Mouse (Mus musculus): ENCODE results near the gene Pzp. TPM values are rescaled to one million over a fixed set of nuclear protein-coding genes. Genes with fewer than 3 reads are reported as not detected.

Gene Pzp
- total RNA-seq, 2 experiments from 2014 or later: not detected

DNA sequence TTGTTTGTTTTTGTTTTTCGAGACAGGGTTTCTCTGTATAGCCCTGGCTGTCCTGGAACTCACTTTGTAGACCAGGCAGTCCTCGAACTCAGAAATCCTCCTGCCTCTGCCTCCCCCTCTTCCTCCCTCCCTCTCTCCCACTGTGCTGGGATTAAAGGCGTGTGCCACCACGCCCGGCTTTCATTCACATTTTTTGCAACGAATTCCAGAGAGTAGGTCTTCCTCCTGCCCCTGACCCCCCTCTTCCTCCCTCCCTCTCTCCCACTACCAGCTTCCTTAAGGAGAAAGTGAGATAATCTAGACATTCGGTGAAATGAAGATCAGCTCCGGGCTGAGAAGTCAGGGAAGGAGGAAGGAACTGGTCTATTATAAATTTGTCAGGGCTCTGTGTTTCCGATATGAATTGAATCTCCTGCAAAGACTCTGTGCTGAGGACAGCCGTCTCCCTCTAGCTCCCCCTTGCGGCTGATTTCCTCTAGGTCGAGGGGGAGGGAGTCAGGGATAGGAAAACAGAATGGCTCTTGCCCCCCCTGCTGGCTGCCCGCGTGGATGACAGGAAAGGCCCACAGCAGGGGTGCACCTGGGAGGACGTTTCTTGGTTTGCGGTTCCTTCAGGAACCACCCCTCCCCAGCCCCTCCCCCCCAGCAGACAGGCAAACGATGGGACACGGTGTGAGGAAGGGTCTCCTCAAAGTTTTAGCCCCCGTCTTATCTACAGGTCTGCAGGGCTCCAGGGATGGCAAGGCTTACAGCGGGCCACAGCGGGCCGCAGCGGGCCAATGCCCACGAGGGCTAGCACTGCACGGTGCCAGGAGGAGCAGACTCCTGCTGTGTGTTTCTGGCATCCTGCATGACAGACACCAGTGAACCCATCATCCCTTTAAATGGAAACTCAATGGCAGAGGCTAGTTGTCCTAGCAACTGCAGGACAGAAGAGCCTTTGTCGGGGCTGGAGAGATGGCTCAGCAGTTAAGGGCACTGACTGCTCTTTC lies 46.8 kb downstream of the Pzp start:
- DNase-seq (ENCODE audit: low spot score in 2 of 2): peak; percentile 97 to 100

GRCm38 (mm10) chr6:128477495-128477894 lies 49.0 kb downstream of the Pzp start:
- no peak for DNase-seq (ENCODE audit: low spot score in 2 of 2)

DNA sequence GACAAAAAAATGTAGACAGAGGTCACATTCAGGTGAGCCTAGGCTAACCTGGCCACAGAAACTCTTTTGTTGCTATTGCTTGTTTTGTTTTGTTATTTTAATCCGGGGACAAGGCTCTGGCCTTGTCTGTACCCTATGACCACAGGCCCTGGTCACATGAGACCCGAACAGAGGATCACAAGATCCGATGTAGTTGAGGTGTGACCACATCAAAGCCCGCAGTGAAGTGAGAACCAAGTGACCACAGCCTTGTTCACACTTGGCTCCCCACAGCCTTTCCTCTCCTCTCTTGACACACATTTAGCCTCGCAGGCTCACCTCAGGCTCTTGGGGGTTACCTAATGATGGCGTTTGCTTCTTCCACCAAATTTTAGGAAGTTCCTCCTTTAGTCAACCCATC lies 52.4 kb downstream of the Pzp start:
- no peak for DNase-seq (ENCODE audit: low spot score in 2 of 2)

DNA sequence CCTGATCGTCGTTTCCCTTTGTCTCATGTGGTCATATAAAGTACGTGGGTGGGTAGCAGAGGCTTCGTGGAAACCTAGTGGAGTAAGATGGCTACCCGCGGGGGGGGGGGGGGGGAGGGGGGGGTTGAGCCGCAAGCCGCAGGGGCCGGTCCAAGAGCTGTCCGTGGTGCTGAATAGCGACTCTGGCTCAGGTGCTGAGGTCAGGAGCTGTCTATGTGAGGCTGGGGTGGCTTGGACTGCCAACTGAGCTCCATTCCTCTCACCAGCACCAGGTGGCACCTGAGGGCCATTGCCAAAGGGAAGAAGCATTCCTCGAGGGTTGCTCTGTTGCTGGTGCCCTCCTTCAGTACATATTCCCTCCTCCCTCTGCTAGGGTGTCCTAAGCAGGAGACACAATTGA lies 57.1 kb downstream of the Pzp start:
- DNase-seq (ENCODE audit: low spot score in 2 of 2): no peak

- no peak for DNase-seq (ENCODE audit: low spot score in 2 of 2)
Observed at GRCm38 (mm10) chr6:128467298-128467697, 59.2 kb downstream of the Pzp start.

DNA sequence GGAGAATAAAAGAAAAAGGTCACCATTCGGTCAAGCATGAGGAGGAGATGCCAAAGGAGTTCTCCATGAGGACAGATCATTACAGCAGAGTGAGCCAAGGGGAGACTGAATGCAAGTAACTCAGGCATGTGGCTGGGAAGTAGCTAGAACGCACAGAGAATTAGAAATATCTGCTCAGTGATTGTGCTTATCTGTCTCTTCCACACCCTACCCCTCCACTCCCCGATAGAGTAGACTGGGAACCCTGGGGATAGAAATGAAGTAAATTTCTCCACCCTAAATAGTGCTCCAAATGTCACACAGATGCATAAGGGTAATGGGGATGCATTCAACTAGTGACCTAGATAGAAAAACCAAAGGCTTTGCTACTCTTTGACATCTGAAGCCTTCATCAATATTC lies 60.0 kb downstream of the Pzp start:
- no peak for DNase-seq (ENCODE audit: low spot score in 2 of 2)

- no peak for DNase-seq (ENCODE audit: low spot score in 2 of 2)
Observed at GRCm38 (mm10) chr6:128466043-128466442, 60.5 kb downstream of the Pzp start.

DNA sequence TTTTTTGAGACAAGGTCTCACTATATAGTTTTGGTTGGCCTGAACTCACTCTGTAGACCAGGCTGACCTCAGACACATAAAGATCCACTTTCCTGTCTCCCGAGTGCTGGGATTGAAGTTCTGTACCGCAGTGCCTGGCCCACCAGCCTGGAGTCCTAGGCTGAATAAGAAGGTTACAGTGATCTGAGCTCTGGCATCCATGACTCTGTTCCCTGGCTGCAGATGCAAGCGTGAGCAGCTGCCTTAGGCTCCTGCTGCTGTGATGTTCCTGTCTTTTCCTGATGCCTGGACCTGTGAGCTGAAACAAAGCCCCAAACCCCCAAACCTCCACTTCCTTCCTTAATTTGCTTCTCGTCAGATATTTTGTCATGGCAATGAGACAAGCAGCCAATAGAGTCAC lies 61.5 kb downstream of the Pzp start:
- DNase-seq (ENCODE audit: low spot score in 2 of 2): no peak

DNA sequence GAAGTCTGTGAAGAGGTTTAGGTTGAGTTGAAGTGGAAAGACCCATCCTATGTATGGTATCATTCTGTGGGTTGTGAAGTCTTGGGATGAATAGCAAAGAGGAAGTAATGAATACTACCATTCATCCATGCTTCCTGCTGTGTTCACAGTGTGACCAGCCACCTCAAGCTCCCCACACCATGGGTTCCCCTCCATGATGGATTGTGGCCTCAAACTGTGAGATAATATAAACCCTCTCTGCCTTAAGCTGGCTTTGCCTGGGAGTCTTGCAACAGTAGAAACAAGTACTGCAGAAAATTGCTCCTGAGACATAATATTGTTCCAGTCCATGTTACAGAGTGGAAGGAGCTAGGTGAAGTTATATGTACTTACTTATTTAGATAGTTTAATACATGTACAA lies 64.9 kb downstream of the Pzp start:
- DNase-seq (ENCODE audit: low spot score in 2 of 2): no peak

DNA sequence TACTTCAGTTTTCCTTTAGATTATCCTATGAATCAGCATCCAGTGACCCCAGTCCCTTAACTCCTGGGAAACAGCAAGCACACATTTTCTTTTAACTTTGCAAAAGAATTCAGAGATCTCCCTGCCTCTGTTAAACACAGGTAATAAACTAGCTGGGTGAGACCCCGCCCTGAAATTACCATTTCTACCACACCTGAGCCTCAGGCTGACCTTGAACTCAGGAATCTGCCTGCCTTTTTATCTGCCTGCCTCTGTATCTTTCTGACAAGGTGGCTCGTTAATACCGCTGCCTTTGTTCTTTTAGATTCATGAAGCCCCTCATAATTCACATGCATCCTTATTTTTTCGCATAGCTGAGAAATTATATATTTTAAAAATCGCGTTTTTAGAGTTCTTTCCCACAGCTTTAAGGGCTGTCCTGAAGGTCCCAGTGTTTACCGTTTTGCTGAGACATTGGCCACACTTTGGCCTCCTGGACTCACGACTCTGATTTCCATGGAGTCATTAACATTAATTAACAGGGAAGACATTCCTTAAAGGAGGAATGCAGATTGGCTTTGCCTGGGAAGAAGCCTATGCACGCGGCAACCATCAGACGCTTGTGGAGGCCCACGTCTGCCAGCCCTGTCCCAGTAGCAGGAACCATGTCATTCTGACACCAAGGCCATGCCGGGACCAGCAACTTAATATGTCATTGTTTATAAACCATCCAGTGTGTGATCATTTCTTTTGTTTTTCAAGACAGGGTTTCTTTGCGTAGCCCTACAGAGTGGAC lies 65.6 kb downstream of the Pzp start:
- no peak for DNase-seq (ENCODE audit: low spot score in 2 of 2)

GRCm38 (mm10) chr6:128460321-128460720 lies 66.2 kb downstream of the Pzp start:
- DNase-seq (ENCODE audit: low spot score in 2 of 2): no peak

DNA sequence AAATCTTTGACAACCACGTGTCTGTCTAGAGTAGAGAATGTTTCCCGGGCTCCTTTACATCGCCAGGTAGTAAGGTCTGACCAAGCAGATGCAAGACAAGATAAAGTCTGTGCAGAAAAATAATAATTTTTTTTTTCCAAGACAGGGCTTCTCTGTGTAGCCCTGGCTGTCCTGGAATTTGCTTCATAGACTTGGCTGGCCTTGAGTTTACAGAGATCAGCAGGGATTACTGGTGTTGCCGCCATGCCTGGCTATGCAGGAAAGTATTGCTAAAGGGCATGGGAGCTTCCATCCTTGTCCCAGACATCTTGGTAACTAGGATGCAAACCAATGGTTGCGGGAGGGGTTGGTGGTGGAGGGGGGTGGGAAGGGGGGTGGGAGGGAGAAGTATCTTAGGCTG lies 69.3 kb downstream of the Pzp start:
- DNase-seq (ENCODE audit: low spot score in 2 of 2): no peak

DNA sequence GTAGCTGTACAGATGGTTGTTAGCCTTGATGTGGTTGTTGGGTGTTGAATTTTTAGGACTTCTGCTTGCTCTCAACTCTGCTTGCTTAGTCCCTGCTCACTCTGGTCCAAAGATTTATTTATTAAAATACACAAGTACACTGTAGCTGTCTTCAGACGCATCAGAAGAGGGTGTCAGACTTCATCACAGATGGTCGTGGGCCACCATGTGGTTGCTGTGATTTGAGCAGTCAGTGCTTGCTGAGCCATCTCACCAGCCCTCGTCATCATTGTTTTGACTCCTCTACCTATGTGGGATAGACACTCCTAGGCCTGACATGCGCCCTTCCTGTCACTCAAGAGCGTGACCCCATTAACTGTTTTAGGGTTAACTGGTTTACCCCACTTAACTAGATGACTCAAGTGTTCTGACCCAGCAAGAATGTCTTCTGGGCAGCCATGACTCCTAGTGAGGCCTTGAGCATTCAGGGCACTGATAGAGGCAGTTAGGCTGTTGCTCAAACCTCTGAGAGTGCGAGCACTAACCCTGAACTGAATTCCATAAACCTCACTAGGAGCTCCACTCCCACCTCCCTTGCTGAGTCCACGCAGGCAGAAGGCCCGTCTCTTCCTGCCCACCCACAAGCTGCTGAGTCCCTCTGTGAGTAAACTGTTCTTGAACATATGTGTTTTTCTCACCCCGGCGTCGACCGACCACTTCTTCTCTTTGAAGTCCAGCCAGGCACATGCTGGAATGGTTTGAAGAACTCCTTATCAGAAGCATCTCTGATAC lies 70.5 kb downstream of the Pzp start:
- peak; percentile 35 to 55 for DNase-seq (ENCODE audit: low spot score in 2 of 2)

- DNase-seq (ENCODE audit: low spot score in 2 of 2): no peak
Observed at GRCm38 (mm10) chr6:128447063-128447462, 79.5 kb downstream of the Pzp start.

DNA sequence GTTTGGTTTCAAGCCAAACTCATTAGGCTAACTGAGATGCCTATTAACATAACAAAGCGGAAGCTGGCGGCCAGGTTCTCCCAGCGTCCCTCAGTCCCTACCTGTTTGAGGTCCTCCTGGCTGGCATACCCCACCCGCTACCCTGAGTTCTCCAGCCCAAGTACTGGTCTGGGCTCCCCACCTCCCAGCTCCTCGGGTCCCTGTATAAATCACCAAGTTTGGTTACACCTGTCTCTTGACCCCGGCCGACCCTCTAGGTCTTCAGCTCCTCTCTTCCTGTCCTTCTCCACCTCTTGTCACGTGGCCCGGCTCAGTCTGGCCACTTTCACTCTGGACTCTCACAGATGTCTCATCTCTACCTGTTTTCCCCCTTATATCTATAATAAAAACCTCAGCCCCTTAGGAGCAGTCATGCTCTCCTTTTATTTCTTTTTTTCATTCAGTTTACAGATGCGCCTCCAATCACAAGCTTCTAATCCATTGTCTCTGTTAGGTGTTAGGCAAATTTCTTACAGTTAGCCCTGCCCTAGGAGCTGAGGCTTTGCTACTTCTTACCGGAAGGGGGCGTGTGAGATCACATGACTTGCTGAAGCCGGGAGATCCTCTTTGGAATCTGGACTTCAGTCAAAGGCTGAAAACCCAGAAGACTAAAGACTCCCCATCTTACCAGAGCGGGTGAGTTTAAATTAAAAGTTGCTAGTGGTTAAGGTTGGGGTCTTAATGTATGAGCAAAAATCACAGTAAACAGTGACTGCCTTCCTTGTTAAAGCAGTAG lies 80.6 kb downstream of the Pzp start:
- peak; percentile 50 to 63 for DNase-seq (ENCODE audit: low spot score in 2 of 2)

DNA sequence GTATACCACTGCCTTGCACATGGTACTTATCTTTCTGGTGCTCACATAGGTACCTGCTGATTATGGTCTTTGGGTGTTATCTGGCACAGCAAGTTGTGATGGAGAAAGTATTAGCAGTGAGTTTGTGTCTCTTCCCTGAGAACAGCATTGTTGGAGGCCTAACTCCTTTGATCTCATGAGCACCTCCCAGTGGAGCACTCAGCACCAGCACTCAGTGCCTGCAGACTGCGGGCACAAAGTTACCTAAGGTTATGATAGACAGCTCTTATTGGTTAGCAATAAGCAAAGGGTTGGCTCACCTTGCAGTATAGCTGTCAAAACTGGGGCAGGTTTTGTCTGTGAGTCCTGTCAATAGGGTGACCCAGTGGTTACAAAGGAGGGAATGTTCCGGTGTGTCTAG lies 86.3 kb downstream of the Pzp start:
- DNase-seq (ENCODE audit: low spot score in 2 of 2): no peak

GRCm38 (mm10) chr6:128438871-128439341 lies 87.6 kb downstream of the Pzp start:
- no peak for DNase-seq (ENCODE audit: low spot score in 2 of 2)

- DNase-seq (ENCODE audit: low spot score in 2 of 2): peak; percentile 91 to 96
Observed at GRCm38 (mm10) chr6:128438317-128438870, 88.1 kb downstream of the Pzp start, which contains the start of gene Fkbp4. TSS of gene Fkbp4 (minus strand) at chr6:128438677.

DNA sequence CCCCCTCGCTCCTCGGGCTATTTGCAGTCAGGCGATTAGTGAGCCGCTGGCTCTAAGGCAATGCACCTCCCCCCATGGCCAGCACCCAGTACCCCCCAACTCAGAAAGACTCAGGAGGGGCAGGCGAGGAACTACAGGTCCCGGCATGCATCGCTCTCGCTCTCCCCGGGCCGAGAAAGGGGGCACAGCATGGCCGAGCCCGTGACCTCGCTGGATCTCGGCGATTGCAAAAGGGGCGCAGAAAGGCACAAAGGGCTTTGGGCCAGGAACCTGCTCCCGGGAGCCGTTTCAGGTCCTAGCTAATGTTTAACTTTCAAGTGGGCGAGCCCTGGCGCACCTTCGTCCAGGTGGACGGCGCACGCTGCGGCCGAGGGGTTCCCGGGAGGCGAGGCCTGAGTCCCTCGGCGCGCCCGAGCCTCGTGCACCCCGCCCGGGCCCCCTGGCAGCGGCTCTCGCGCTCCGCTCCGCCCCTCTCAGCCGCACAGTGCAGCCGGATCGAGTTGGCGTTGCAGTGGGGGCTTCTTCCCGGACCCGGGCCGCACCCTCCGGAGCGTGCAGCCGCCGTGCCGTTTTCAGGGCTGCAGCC lies 88.7 kb downstream of the Pzp start:
- peak; percentile 49 to 53 for DNase-seq (ENCODE audit: low spot score in 2 of 2)

GRCm38 (mm10) chr6:128437288-128437687 lies 89.2 kb downstream of the Pzp start:
- DNase-seq (ENCODE audit: low spot score in 2 of 2): no peak

All from left cerebral cortex, adult 18-20 months (tissue).